Mouse (Mus musculus) MEL (cell line): ENCODE data around the gene Dusp5.

Experiments used
- CTCF ChIP-seq, 3 experiments: IDR thresholded peaks in 2 of 3; conservative IDR thresholded peaks in 1 of 3; 2 replicates each; pipeline ENCODE4 v1.5.1; 2011 to 2012; ENCODE audit warnings: low read length in 3 of 3, low read depth in 2 of 3, mild to moderate bottlenecking in 2 of 3, improper control_type of control experiment in 1 of 3, inconsistent platforms in 1 of 3, mixed read lengths in 1 of 3, moderate library complexity in 1 of 3; ENCODE audit not compliant: control insufficient read depth in 1 of 3, insufficient read depth in 1 of 3, poor library complexity in 1 of 3, severe bottlenecking in 1 of 3
- EP300 ChIP-seq, 2 experiments: IDR thresholded peaks; 2 replicates each; pipeline ENCODE4 v1.6.1; 2011; ENCODE audit warnings: improper control_type of control experiment in 2 of 2, low read length in 2 of 2, low read depth in 1 of 2, mild to moderate bottlenecking in 1 of 2
- MXI1 ChIP-seq: IDR thresholded peaks from 2 replicates; pipeline ENCODE4 v1.6.1; 2011; ENCODE audit warnings: mild to moderate bottlenecking, low read depth, low read length, improper control_type of control experiment
- POLR2A ChIP-seq, 2 experiments: IDR thresholded peaks; 2 replicates each; pipeline ENCODE4 v1.6.1; 2011 to 2012; ENCODE audit warnings: low read length in 2 of 2, mild to moderate bottlenecking in 2 of 2, control low read depth in 1 of 2, improper control_type of control experiment in 1 of 2, low read depth in 1 of 2, moderate library complexity in 1 of 2; ENCODE audit not compliant: control insufficient read depth in 1 of 2, insufficient read depth in 1 of 2, poor library complexity in 1 of 2
- SMC3 ChIP-seq: IDR thresholded peaks from 2 replicates; pipeline ENCODE4 v1.6.1; 2011; ENCODE audit warnings: low read depth, low read length, improper control_type of control experiment
- TCF12 ChIP-seq: IDR thresholded peaks from 2 replicates; pipeline ENCODE4 v1.6.1; 2014; ENCODE audit warnings: low read depth, mild to moderate bottlenecking, inconsistent platforms, low read length, improper control_type of control experiment, moderate library complexity
- ZKSCAN1 ChIP-seq: IDR thresholded peaks from 2 replicates; pipeline ENCODE4 v1.6.1; 2012; ENCODE audit warnings: low read depth, mild to moderate bottlenecking, inconsistent platforms, low read length, improper control_type of control experiment, moderate library complexity
- ZMIZ1 ChIP-seq: IDR thresholded peaks from 2 replicates; pipeline ENCODE4 v1.6.1; 2012; ENCODE audit warnings: low read depth, mild to moderate bottlenecking, inconsistent platforms, low read length, improper control_type of control experiment, moderate library complexity

- no peak for TF ChIP-seq SMC3
- no peak for TF ChIP-seq ZKSCAN1
- no peak for TF ChIP-seq POLR2A (IDR thresholded peaks at IDR 0.05; ENCODE audit: control insufficient read depth in 1 of 2, insufficient read depth in 1 of 2, low read depth in 1 of 2, low read length in 2 of 2, poor library complexity in 1 of 2)
- TF ChIP-seq CTCF (IDR thresholded peaks at IDR 0.05 in 2 of 3, conservative IDR thresholded peaks at IDR 0.05 in 1 of 3; ENCODE audit: control insufficient read depth in 1 of 3, insufficient read depth in 1 of 3, low read depth in 2 of 3, low read length in 3 of 3, poor library complexity in 1 of 3, severe bottlenecking in 1 of 3) = no peak
- TF ChIP-seq ZMIZ1 = no peak
- no peak for TF ChIP-seq TCF12
- TF ChIP-seq MXI1 = no peak
- no peak for TF ChIP-seq EP300 (IDR thresholded peaks at IDR 0.05; ENCODE audit: low read depth in 1 of 2, low read length in 2 of 2)
Observed at GRCm38 (mm10) chr19:53571501-53572428, 42.9 kb downstream of the Dusp5 start.
